Comparison of ENCODE assay signal across 26 mouse cellular contexts in genomic region chr10:115882757-115883156, GRCm38 (mm10).
"Had no signal": no experiment of that assay in that cellular context is flagged by ENCODE, and none has a peak within 500 bp of the region (broad histone marks: within the 10 kb centered on the region; RNA-seq: fewer than 3 reads in every experiment).

No protein-coding gene starts in this region.

- H3K9me3 ChIP-seq: embryonic facial prominence, embryonic 10.5 days; embryonic facial prominence, embryonic 12.5 days; embryonic facial prominence, embryonic 13.5 days; embryonic facial prominence, embryonic 15.5 days; forebrain, embryonic 10.5 days; forebrain, embryonic 12.5 days; forebrain, embryonic 13.5 days; forebrain, embryonic 15.5 days; heart, embryonic 10.5 days had no signal

- H3K27me3 ChIP-seq: embryonic facial prominence, embryonic 12.5 days; embryonic facial prominence, embryonic 13.5 days; embryonic facial prominence, embryonic 15.5 days; forebrain, embryonic 12.5 days; forebrain, embryonic 13.5 days; forebrain, embryonic 15.5 days had no signal

- ATAC-seq: forebrain, embryonic 13.5 days; forebrain, embryonic 14.5 days; forebrain, embryonic 15.5 days; forebrain, embryonic 16.5 days; forebrain, postnatal 0 days had no signal

- H3K36me3 ChIP-seq: embryonic facial prominence, embryonic 10.5 days; embryonic facial prominence, embryonic 12.5 days; embryonic facial prominence, embryonic 13.5 days; embryonic facial prominence, embryonic 15.5 days; forebrain, embryonic 10.5 days; forebrain, embryonic 12.5 days; forebrain, embryonic 15.5 days; heart, embryonic 10.5 days had no signal

- H3K27ac ChIP-seq: embryonic facial prominence, embryonic 10.5 days; embryonic facial prominence, embryonic 12.5 days; embryonic facial prominence, embryonic 13.5 days; embryonic facial prominence, embryonic 15.5 days; forebrain, embryonic 10.5 days; forebrain, embryonic 12.5 days; forebrain, embryonic 13.5 days; forebrain, embryonic 15.5 days; gastrocnemius, adult 2 months; heart, adult 2 months; heart, embryonic 10.5 days had no signal

- H3K4me3 ChIP-seq: embryonic facial prominence, embryonic 10.5 days; embryonic facial prominence, embryonic 12.5 days; embryonic facial prominence, embryonic 13.5 days; embryonic facial prominence, embryonic 15.5 days; erythroblast, embryonic 14.5 days; forebrain, embryonic 10.5 days; forebrain, embryonic 12.5 days; forebrain, embryonic 13.5 days; forebrain, embryonic 15.5 days; gastrocnemius, adult 2 months; heart, adult 2 months; heart, embryonic 10.5 days had no signal

- DNase-seq: cerebellum, adult 9-11 months; cerebellum, postnatal 10 days; cerebellum, postnatal 14 days; cerebellum, postnatal 25 days; cerebellum, postnatal 36 days; embryo, embryonic 11 days; forebrain, postnatal 0 days; gastrocnemius, adult 2 months; gastrocnemius, postnatal 10 days; gastrocnemius, postnatal 14 days; gastrocnemius, postnatal 25 days; gastrocnemius, postnatal 36 days; heart, adult 18-20 months; heart, adult 2 months had no signal

- H3K4me1 ChIP-seq: embryonic facial prominence, embryonic 10.5 days; embryonic facial prominence, embryonic 12.5 days; embryonic facial prominence, embryonic 13.5 days; embryonic facial prominence, embryonic 15.5 days; forebrain, embryonic 10.5 days; forebrain, embryonic 12.5 days; forebrain, embryonic 13.5 days; forebrain, embryonic 15.5 days; heart, embryonic 10.5 days had no signal

- H3K4me2 ChIP-seq: embryonic facial prominence, embryonic 12.5 days; embryonic facial prominence, embryonic 13.5 days; embryonic facial prominence, embryonic 15.5 days; forebrain, embryonic 12.5 days; forebrain, embryonic 13.5 days; forebrain, embryonic 15.5 days had no signal

- H3K9ac ChIP-seq: embryonic facial prominence, embryonic 12.5 days; embryonic facial prominence, embryonic 13.5 days; embryonic facial prominence, embryonic 15.5 days; forebrain, embryonic 12.5 days; forebrain, embryonic 13.5 days; forebrain, embryonic 15.5 days; forebrain, postnatal 0 days had no signal
